Mouse (Mus musculus) small intestine, adult 2 months (tissue): ENCODE measurements at regions not wholly inside any gene's neighbourhood (a gene's known extent, or its start where the extent isn't known, plus 50 kb on each side); places are given as distances from the start of the nearest gene placed in this dataset.
A peak's percentile ranks its signal among the peaks of the same experiment; 100 is the strongest.
"Not testable (repeated sequence)": the region's sequence is repeated elsewhere in the genome, so short reads cannot be mapped to it uniquely, and the experiment has no call there.

Experiments used
- H3K27ac ChIP-seq: fragments of 200-500 bp; 2 replicates; pipeline ENCODE4 v1.5.1; 2012; ENCODE audit warnings: low read depth, low read length, control low read depth, inconsistent platforms; ENCODE audit not compliant: insufficient read depth
- H3K27me3 ChIP-seq: fragments of 200-500 bp; 2 replicates; pipeline ENCODE4 v1.6.1; 2012; ENCODE audit warnings: mild to moderate bottlenecking, moderate library complexity, low read length, inconsistent platforms; ENCODE audit not compliant: control insufficient read depth, insufficient read depth
- H3K36me3 ChIP-seq: fragments of 200-500 bp; 2 replicates; pipeline ENCODE4 v1.6.1; 2012; ENCODE audit warnings: mild to moderate bottlenecking, low read length, control low read depth, inconsistent platforms; ENCODE audit not compliant: control insufficient read depth, insufficient read depth
- H3K4me1 ChIP-seq: fragments of 200-500 bp; 2 replicates; pipeline ENCODE4 v1.6.1; 2012; ENCODE audit warnings: low read length, inconsistent platforms, mixed read lengths; ENCODE audit not compliant: control insufficient read depth, insufficient read depth, insufficient read length
- H3K4me3 ChIP-seq: fragments of 200-500 bp; 2 replicates; pipeline ENCODE4 v1.5.1; 2012; ENCODE audit warnings: low read depth, mild to moderate bottlenecking, control low read depth, inconsistent platforms, low read length, moderate library complexity
- CTCF ChIP-seq: fragments of 200-500 bp; IDR thresholded peaks from 2 replicates; pipeline ENCODE4 v1.5.1; 2012; ENCODE audit warnings: low read depth, mild to moderate bottlenecking, control low read depth, inconsistent platforms, low read length, moderate library complexity, mixed read lengths; ENCODE audit not compliant: insufficient replicate concordance, insufficient read length; ENCODE audit errors: extremely low read depth
- POLR2A ChIP-seq: fragments of 200-500 bp; IDR thresholded peaks from 2 replicates; pipeline ENCODE4 v1.6.1; 2012; ENCODE audit warnings: low read depth, mild to moderate bottlenecking, control low read depth, inconsistent platforms, low read length, moderate library complexity
- WGBS: fragments of 180-500 bp; shearing (Covaris S2); methylation state at CpG from one replicate; pipeline ENCODE4 v1.1.7; 2018; 5-methylcytosine and 5-hydroxymethylcytosine counted together

DNA sequence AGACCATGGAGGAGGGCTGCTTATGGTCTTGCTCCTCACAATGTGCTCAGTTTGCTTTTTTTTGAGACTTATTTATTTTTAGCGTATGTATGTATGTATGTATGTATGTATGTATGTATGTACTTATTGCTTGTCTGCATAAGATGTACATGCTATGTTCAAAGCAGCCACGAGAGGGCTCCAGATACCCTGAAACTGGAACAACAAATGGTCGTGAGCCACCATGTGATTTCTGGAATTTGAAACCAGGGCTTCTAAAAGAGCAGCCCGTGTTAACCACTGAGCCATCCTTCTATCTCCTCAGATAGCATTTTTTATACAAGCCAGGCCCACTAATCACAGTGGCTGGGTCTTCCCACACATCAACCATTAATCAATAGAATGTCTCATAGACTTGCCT, 611.2 kb downstream of the 5730507C01Rik start:
- Histone ChIP-seq H3K36me3 (no peaks in the 10 kb centered on the region), H3K27me3 (no peaks in the 10 kb centered on the region), H3K27ac (no peak overlapping the region), H3K4me1 (no peaks in the 10 kb centered on the region), H3K4me3 (no peak overlapping the region)
- 72% methylated on average over 4 of the region's 4 CpGs for WGBS
- TF ChIP-seq CTCF: no peak
- no peak for TF ChIP-seq POLR2A

DNA sequence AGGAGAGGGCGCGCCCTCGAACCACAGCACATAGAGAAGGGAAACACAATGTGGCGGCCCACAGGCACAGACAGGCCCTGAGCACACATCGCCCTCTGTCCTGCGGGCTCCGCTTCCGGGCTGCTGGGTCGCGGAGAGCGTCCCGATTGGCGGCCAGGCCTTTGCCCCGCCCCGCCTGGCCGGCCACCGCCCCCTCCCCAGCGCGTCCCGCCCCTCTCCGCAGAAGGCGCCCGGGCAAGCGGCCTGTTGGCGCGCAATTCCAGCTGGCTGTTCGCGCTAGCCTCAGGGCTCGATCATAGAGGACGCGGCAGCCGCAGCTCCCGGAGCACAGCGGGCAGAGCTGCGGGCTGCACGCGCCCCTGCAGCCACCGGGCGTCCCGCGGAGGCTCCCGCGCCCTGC, 661.3 kb downstream of the 5730507C01Rik start:
- WGBS: 31% methylated on average over 43 of the region's 43 CpGs
- H3K4me3 ChIP-seq: no peak overlapping the region
- no peaks in the 10 kb centered on the region for H3K36me3 ChIP-seq
- H3K27ac ChIP-seq: no peak overlapping the region
- TF ChIP-seq CTCF (no peak), POLR2A (no peak)
- H3K4me1 ChIP-seq: no peaks in the 10 kb centered on the region
- H3K27me3 ChIP-seq: no peaks in the 10 kb centered on the region

GRCm38 (mm10) chr12:19192396-19192795, 678.1 kb downstream of the 5730507C01Rik start:
- no peaks in the 10 kb centered on the region for H3K4me1 ChIP-seq
- WGBS: 92% methylated on average over 5 of the region's 5 CpGs
- H3K36me3 ChIP-seq: no peaks in the 10 kb centered on the region
- H3K4me3 ChIP-seq: no peak overlapping the region
- no peak overlapping the region for H3K27ac ChIP-seq
- no peaks in the 10 kb centered on the region for H3K27me3 ChIP-seq
- TF ChIP-seq CTCF (no peak), POLR2A (no peak)

DNA sequence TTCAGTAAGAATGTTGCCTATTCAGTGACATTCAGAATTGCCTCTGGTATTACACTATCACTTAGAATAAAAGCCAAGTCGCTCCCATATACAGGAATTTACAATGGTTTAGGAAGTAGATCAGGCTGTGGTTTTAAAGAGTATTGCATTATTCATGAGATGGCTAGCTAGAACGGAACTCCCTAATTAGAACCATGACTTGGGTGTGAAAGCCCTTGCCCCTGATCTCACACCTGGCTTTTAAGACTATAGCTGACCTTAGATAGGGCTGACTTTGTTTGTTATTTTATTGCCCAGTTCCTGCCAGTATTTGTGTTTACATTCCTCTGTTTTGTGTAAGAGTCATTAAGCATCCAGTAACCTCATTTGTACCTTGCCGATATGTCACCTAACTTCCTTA, 678.7 kb downstream of the 5730507C01Rik start:
- not testable (repeated sequence) for H3K27ac ChIP-seq, H3K4me3 ChIP-seq, H3K4me1 ChIP-seq, H3K27me3 ChIP-seq, H3K36me3 ChIP-seq
- 81% methylated on average over 3 of the region's 3 CpGs for WGBS

- 87% methylated on average over 1 of the region's 1 CpGs for WGBS
- H3K27me3 ChIP-seq: not testable (repeated sequence)
Observed at GRCm38 (mm10) chr12:19223996-19224395, 709.7 kb downstream of the 5730507C01Rik start.

DNA sequence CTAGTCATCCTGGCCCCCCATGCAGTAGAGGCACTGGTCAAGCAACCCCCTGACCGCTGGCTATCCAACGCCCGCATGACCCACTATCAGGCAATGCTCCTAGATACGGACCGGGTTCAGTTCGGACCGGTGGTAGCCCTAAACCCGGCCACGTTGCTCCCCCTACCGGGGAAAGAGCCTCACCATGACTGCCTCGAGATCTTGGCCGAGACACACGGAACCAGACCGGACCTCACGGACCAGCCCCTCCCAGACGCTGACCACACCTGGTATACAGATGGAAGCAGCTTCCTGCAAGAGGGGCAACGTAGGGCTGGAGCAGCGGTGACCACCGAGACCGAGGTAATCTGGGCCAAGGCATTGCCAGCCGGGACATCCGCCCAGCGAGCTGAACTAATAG, 707.6 kb upstream of the Gm21863 start:
- H3K4me3 ChIP-seq, H3K36me3 ChIP-seq, H3K27me3 ChIP-seq, H3K27ac ChIP-seq, H3K4me1 ChIP-seq: not testable (repeated sequence)
- WGBS: 97% methylated on average over 23 of the region's 23 CpGs

More at GRCm38 (mm10) chr12:19223996-19224395, 709.7 kb downstream of the 5730507C01Rik start:
- H3K36me3 ChIP-seq, H3K27ac ChIP-seq, H3K4me3 ChIP-seq, H3K4me1 ChIP-seq: not testable (repeated sequence)

DNA sequence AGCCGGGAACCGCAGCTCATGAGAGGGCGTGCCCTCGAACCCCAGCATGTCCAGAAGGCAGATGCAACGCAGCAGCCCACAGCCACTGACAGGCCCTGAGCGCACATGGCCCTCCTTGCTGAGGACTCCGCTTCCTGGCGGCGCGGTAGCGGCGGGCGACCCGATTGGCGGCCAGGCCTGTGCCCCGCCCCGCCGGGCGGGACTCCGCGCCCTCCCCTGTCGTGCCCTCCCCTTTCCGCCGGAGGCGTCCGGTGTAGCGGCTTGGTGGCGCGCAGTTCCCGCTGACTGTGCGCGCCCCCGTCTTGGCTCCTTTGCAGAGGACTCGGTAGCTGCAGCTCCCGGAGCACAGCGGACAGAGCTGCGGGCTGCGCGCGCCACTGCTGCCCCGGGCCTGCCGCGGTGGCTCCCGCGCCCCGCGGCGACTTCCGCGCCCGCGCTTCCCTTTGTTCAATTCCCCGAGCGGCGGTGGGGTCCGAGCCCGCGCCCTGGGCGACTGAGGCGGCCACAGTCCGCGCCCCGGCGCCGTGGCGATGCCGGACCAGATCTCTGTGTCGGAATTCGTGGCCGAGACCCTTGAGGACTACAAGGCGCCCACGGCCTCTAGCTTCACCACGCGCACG, 665.9 kb upstream of the Gm21863 start:
- H3K27me3 ChIP-seq, H3K4me1 ChIP-seq, H3K27ac ChIP-seq, H3K36me3 ChIP-seq: not testable (repeated sequence)
- 19% methylated on average over 75 of the region's 75 CpGs for WGBS
- peak overlapping the region; percentile 57 for H3K4me3 ChIP-seq

DNA sequence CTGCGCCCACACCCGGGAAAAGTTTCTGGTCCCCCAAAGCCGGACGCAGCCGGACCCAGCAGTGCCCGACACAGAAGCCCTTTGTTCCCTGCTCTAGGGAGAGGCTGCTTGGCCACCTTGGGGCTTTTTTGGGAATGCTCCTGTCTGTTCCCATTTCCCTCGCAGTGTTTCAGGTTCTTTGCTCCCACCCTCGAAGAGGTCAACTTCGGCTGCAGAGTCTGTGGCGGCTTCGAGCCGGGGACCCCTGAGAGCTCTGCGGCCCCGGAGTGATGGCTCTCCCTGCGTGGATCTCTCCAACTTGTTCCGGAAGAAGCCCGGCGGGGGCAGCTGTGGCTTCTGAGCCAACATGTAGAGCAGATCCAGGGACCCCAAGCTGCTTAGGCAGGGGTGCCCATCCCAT, 665.3 kb upstream of the Gm21863 start:
- H3K4me3 ChIP-seq: peak overlapping the region; percentile 57

GRCm38 (mm10) chr12:19292068-19292770, 662.1 kb upstream of the Gm21863 start:
- H3K27me3 ChIP-seq: not testable (repeated sequence)

More for the DNA sequence above, 665.3 kb upstream of the Gm21863 start:
- not testable (repeated sequence) for H3K27ac ChIP-seq, H3K36me3 ChIP-seq, H3K4me1 ChIP-seq, H3K27me3 ChIP-seq
- WGBS: 34% methylated on average over 18 of the region's 18 CpGs

More at GRCm38 (mm10) chr12:19292068-19292770, 662.1 kb upstream of the Gm21863 start:
- H3K4me1 ChIP-seq, H3K4me3 ChIP-seq, H3K27ac ChIP-seq, H3K36me3 ChIP-seq: not testable (repeated sequence)
- 88% methylated on average over 3 of the region's 3 CpGs for WGBS
